Mouse (Mus musculus): Measurements from ENCODE around the gene Spin1.

DNA sequence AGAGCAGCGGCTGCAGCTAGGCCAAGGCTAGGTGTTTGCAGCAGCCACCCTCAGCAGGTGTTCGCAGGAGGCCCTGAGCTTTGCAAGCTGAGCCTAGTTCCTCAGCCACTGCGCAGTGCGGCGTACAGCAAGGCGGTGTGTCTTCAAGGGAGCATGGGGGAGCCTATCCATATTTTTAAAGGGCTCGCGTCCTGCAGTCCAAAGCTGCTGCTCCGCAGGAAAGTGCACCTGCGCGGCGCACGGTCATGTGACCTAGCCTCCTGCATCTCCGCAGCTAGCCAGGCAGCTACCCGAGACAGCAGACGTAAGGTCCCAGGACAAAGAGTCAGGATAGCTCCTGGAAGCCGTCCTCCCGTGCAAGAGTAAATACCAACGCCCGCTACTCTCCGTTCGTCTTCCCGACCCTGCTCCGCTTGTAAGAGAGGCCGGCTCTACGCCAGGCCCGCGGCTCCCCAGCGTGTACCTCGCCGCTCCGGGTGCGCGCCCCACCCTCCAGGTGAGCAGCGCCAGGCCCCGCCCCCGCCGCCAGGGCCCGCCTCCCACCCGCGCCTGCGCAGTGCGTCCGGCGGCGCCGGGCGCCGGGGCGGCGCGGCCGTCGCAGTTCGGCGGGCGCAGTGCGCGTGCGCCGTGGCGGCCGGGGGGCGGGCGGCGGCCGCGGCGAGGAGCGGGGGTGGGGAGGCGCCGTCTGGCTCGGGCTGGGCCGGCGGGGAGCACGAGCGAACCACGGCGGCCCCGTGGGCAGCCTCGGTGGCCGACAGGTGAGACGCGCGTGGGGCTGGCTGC is at the start of gene Spin1:
- TF ChIP-seq POLR2A (IDR thresholded peaks at IDR 0.05; ENCODE audit: borderline replicate concordance, low read depth, low read length) (no peak), CTCF (IDR thresholded peaks at IDR 0.05; ENCODE audit: low read depth, low read length) (no peak)
